Mouse (Mus musculus): ENCODE measurements around the gene Col11a2.

DNA sequence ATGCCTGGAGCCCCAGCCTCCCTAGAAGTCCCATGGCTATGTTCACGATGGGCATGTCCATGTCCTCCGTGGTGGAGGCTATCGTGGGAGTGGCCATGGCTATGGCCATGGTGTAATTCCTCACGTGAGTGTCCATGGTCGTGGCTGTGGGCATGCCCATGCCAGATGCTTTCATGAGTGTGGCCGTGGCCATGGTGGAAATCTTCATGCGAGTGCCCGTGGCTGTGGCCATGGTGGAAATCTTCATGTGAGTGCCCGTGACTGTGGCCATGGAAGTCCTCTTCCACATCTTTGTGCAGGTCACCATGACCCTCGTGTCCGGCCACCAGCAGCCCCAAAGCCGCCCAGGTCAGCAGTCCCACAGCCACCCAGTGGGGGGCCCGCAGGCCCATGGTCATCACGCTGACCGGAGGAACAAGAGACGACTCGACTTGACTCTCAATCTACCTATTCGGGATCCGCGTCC lies 8.3 kb upstream of the Col11a2 start:
- peak; percentile 38 for TF ChIP-seq CTCF (IDR thresholded peaks at IDR 0.05)
- no peak for TF ChIP-seq POLR2A (IDR thresholded peaks at IDR 0.05; ENCODE audit: insufficient read depth, low read depth, low read length)
